Mouse (Mus musculus) heart, postnatal 0 days (tissue): ENCODE measurements around the gene Mab21l3. TPM values are rescaled to one million over a fixed set of nuclear protein-coding genes. Genes with fewer than 3 reads are reported as not detected.

Experiments used
- ATAC-seq: fragments of 200-750 bp; cut with Nextera tagmentation; 2 replicates; pipeline ENCODE4 v1.8.0; 2017; ENCODE audit warnings: low read depth, moderate number of reproducible peaks, moderate library complexity; ENCODE audit not compliant: insufficient read depth
- DNase-seq: peaks from one replicate; pipeline ENCODE4 v3.0.0-alpha.2; 2016; ENCODE audit warnings: low spot score
- H3K27ac ChIP-seq: fragments of 300-500 bp; sonication (generic); 2 replicates; pipeline ENCODE4 v1.5.1; 2014; ENCODE audit warnings: low read depth, mild to moderate bottlenecking
- H3K27me3 ChIP-seq: fragments of 300-500 bp; sonication (generic); 2 replicates; pipeline ENCODE4 v1.6.1; 2014; ENCODE audit warnings: low read length, mixed read lengths; ENCODE audit not compliant: control insufficient read depth, insufficient read depth
- H3K36me3 ChIP-seq: fragments of 300-500 bp; sonication (generic); replicated peaks from 2 replicates; pipeline ENCODE4 v1.6.1; 2014; ENCODE audit warnings: low read length, mixed read lengths; ENCODE audit not compliant: control insufficient read depth, insufficient read depth
- H3K4me1 ChIP-seq: fragments of 300-500 bp; sonication (generic); 2 replicates; pipeline ENCODE4 v1.6.1; 2014; ENCODE audit warnings: antibody characterized with exemption; ENCODE audit not compliant: control insufficient read depth, insufficient read depth
- H3K4me2 ChIP-seq: fragments of 300-500 bp; sonication (generic); 2 replicates; pipeline ENCODE4 v1.6.1; 2014; ENCODE audit warnings: low read depth, mild to moderate bottlenecking, low read length, moderate library complexity
- H3K4me3 ChIP-seq: fragments of 300-500 bp; sonication (generic); 2 replicates; pipeline ENCODE4 v1.5.1; 2014; ENCODE audit warnings: low read depth, low read length
- H3K9ac ChIP-seq: fragments of 300-500 bp; sonication (generic); replicated peaks from 2 replicates; pipeline ENCODE4 v1.6.1; 2014; ENCODE audit warnings: low read depth, low read length, mixed read lengths
- H3K9me3 ChIP-seq: fragments of 300-500 bp; sonication (generic); replicated peaks from 2 replicates; pipeline ENCODE4 v1.6.1; 2016; ENCODE audit warnings: low read length; ENCODE audit not compliant: control insufficient read depth
- CTCF ChIP-seq: IDR thresholded peaks from 2 replicates; pipeline ENCODE4 v1.5.1; 2016; ENCODE audit warnings: antibody characterized with exemption, control low read depth, low read depth
- EP300 ChIP-seq: IDR thresholded peaks from 2 replicates; pipeline ENCODE4 v1.6.1; 2016; ENCODE audit warnings: antibody characterized with exemption, low read depth
- WGBS: fragments of 180-500 bp; shearing (Covaris S2); extraction: QIAGEN DNeasy Blood & Tissue Kit; methylation state at CpG from one replicate; pipeline ENCODE4 v1.1.7; 2014; 5-methylcytosine and 5-hydroxymethylcytosine counted together
- polyA plus RNA-seq: library from polyadenylated mRNA; unstranded; fragments of >200 nt; fragmentation: Nextera tagmentation; extraction: Ambion mirVana; gene quantifications from 2 replicates; pipeline ENCODE4 v1.2.1, GENCODE M21; 2015
- total RNA-seq: library from RNA; depleted of rRNA; stranded (reverse); fragments of >200 nt; gene quantifications from 2 replicates; pipeline ENCODE4 v1.2.3, GENCODE M21; 2014; ENCODE audit warnings: low replicate concordance

The Mab21l3 gene
- total and polyA plus RNA-seq, 2 experiments from 2014 or later, result 0.10 to 1.6 TPM

- TF ChIP-seq CTCF, result no peak
- TF ChIP-seq EP300, result no peak
- H3K4me3 ChIP-seq, result no peak overlapping the region
- H3K4me1 ChIP-seq, result no peaks in the 10 kb centered on the region
- DNase-seq, result no peak
- H3K27me3 ChIP-seq, result no peaks in the 10 kb centered on the region
- H3K9me3 ChIP-seq, result no peaks in the 10 kb centered on the region
- H3K4me2 ChIP-seq, result no peak overlapping the region
- H3K9ac ChIP-seq, result no peak overlapping the region
- ATAC-seq, result no peak
- peaks cover 38% of the 10 kb centered on the region for H3K36me3 ChIP-seq
- H3K27ac ChIP-seq, result no peak overlapping the region
- WGBS, result 74% methylated on average over 7 of the region's 7 CpGs
These were observed 11.4 kb upstream of the Mab21l3 start for GRCm38 (mm10) chr3:101860151-101860550.

- Histone ChIP-seq H3K27me3 (no peaks in the 10 kb centered on the region), H3K4me2 (no peak overlapping the region), H3K36me3 (peaks cover 38% of the 10 kb centered on the region), H3K9ac (no peak overlapping the region), H3K9me3 (no peaks in the 10 kb centered on the region), H3K4me1 (no peaks in the 10 kb centered on the region), H3K4me3 (no peak overlapping the region), H3K27ac (no peak overlapping the region)
- no peak for DNase-seq
- ATAC-seq, result no peak
- WGBS, result 85% methylated on average over 7 of the region's 7 CpGs
- no peak for TF ChIP-seq EP300
- TF ChIP-seq CTCF, result no peak
These were observed 11.0 kb upstream of the Mab21l3 start for GRCm38 (mm10) chr3:101859740-101860139.

GRCm38 (mm10) chr3:101854075-101854474 lies 5.3 kb upstream of the Mab21l3 start:
- DNase-seq (no peak), ATAC-seq (no peak)
- H3K9me3 ChIP-seq, result no peaks in the 10 kb centered on the region
- H3K4me2 ChIP-seq, result no peak overlapping the region
- H3K4me3 ChIP-seq, result no peak overlapping the region
- no peak overlapping the region for H3K27ac ChIP-seq
- H3K27me3 ChIP-seq, result no peaks in the 10 kb centered on the region
- no peak for TF ChIP-seq CTCF
- TF ChIP-seq EP300, result no peak
- no peaks in the 10 kb centered on the region for H3K4me1 ChIP-seq
- peaks cover 3% of the 10 kb centered on the region; the same call in 1 of the 2 replicates for H3K36me3 ChIP-seq
- 82% methylated on average over 1 of the region's 1 CpGs for WGBS
- H3K9ac ChIP-seq, result no peak overlapping the region

- no peak for TF ChIP-seq CTCF
- no peak for TF ChIP-seq EP300
- H3K27ac ChIP-seq, result no peak overlapping the region
- ATAC-seq (no peak), DNase-seq (no peak)
- no peak overlapping the region for H3K9ac ChIP-seq
- no peak overlapping the region for H3K4me2 ChIP-seq
- H3K27me3 ChIP-seq, result no peaks in the 10 kb centered on the region
- 57% methylated on average over 6 of the region's 6 CpGs for WGBS
- no peaks in the 10 kb centered on the region for H3K9me3 ChIP-seq
- H3K36me3 ChIP-seq, result no peaks in the 10 kb centered on the region
- H3K4me3 ChIP-seq, result no peak overlapping the region
- H3K4me1 ChIP-seq, result no peaks in the 10 kb centered on the region
These were observed 2.6 kb upstream of the Mab21l3 start for GRCm38 (mm10) chr3:101851363-101851762.

- Histone ChIP-seq H3K36me3 (no peaks in the 10 kb centered on the region), H3K27ac (no peak overlapping the region), H3K4me3 (no peak overlapping the region), H3K4me1 (no peaks in the 10 kb centered on the region), H3K27me3 (no peaks in the 10 kb centered on the region), H3K9me3 (no peaks in the 10 kb centered on the region), H3K9ac (no peak overlapping the region), H3K4me2 (no peak overlapping the region)
- WGBS, result 80% methylated on average over 4 of the region's 4 CpGs
- TF ChIP-seq CTCF, result no peak
- no peak for TF ChIP-seq EP300
- ATAC-seq (no peak), DNase-seq (no peak)
These were observed 2.7 kb downstream of the Mab21l3 start for GRCm38 (mm10) chr3:101846096-101846495.

GRCm38 (mm10) chr3:101842372-101843094 lies 6.2 kb downstream of the Mab21l3 start:
- Histone ChIP-seq H3K4me3 (no peak overlapping the region), H3K4me2 (no peak overlapping the region), H3K4me1 (no peaks in the 10 kb centered on the region), H3K36me3 (no peaks in the 10 kb centered on the region), H3K27ac (no peak overlapping the region), H3K9ac (no peak overlapping the region), H3K9me3 (no peaks in the 10 kb centered on the region; the same call in 1 of the 2 replicates), H3K27me3 (no peaks in the 10 kb centered on the region)
- no peak for DNase-seq
- WGBS, result 79% methylated on average over 7 of the region's 7 CpGs
- no peak for ATAC-seq
- TF ChIP-seq CTCF (no peak), EP300 (no peak)
